Mouse (Mus musculus) ES-E14 (cell line): ENCODE data around the gene Cdc6. TPM values are rescaled to one million over a fixed set of nuclear protein-coding genes. Genes with fewer than 3 reads are reported as not detected.

ENCODE experiments used
- DNase-seq: peaks from one replicate; pipeline ENCODE4 v3.0.0-alpha.2; 2013; ENCODE audit warnings: low read depth, low spot score
- H3K27ac ChIP-seq: 2 replicates; pipeline ENCODE4 v1.5.1; 2012; ENCODE audit warnings: low read depth, mild to moderate bottlenecking, low read length, moderate library complexity, mixed read lengths; ENCODE audit not compliant: poor library complexity, insufficient read depth, severe bottlenecking
- H3K36me3 ChIP-seq: 2 replicates; pipeline ENCODE4 v1.6.1; 2012; ENCODE audit warnings: mild to moderate bottlenecking, low read length, moderate library complexity, mixed read lengths; ENCODE audit not compliant: control insufficient read depth, poor library complexity, insufficient read depth, severe bottlenecking
- H3K4me1 ChIP-seq, 2 experiments: fragments of 150-350 bp in 1 of 2; sonication (generic) in 1 of 2; 2 replicates each; pipeline ENCODE4 v1.6.1; 2012; ENCODE audit warnings: low read length in 2 of 2, mild to moderate bottlenecking in 1 of 2, mixed read lengths in 1 of 2; ENCODE audit not compliant: control insufficient read depth in 2 of 2, insufficient read depth in 2 of 2, poor library complexity in 1 of 2
- H3K4me3 ChIP-seq, 2 experiments: fragments of 150-350 bp in 1 of 2; sonication (generic) in 1 of 2; 2 replicates each; pipeline ENCODE4 v1.5.1; 2012; ENCODE audit warnings: low read length in 2 of 2, low read depth in 1 of 2, mild to moderate bottlenecking in 1 of 2, mixed read lengths in 1 of 2; ENCODE audit not compliant: insufficient read depth in 1 of 2, poor library complexity in 1 of 2, severe bottlenecking in 1 of 2
- H3K9ac ChIP-seq: 2 replicates; pipeline ENCODE4 v1.6.1; 2012; ENCODE audit warnings: low read depth, mild to moderate bottlenecking, low read length, mixed read lengths; ENCODE audit not compliant: poor library complexity, insufficient read depth, severe bottlenecking
- H3K9me3 ChIP-seq: fragments of 150-350 bp; sonication (generic); 2 replicates; pipeline ENCODE4 v1.6.1; 2012; ENCODE audit warnings: low read depth, mild to moderate bottlenecking, low read length; ENCODE audit not compliant: control insufficient read depth, insufficient read depth
- CHD2 ChIP-seq: IDR thresholded peaks from 2 replicates; pipeline ENCODE4 v1.6.1; 2014; ENCODE audit warnings: mild to moderate bottlenecking, low read depth, low read length, inconsistent platforms
- HCFC1 ChIP-seq: IDR thresholded peaks from 2 replicates; pipeline ENCODE4 v1.6.1; 2012; ENCODE audit warnings: low read length, inconsistent platforms, borderline replicate concordance; ENCODE audit not compliant: insufficient read depth
- MAFK ChIP-seq: IDR thresholded peaks from 2 replicates; pipeline ENCODE4 v1.6.1; 2014; ENCODE audit warnings: mild to moderate bottlenecking, low read depth, low read length, inconsistent platforms; ENCODE audit not compliant: insufficient read depth
- ZC3H11A ChIP-seq: IDR thresholded peaks from 2 replicates; pipeline ENCODE4 v1.6.1; 2012; ENCODE audit warnings: low read depth, mild to moderate bottlenecking, inconsistent platforms, low read length, borderline replicate concordance
- ZNF384 ChIP-seq: IDR thresholded peaks from 2 replicates; pipeline ENCODE4 v1.6.1; 2012; ENCODE audit warnings: low read depth, low read length, inconsistent platforms
- in situ Hi-C, 2 experiments: fragments of 600-800 bp; cut with MboI; formaldehyde crosslinking; loops; one replicate each; pipeline ENCODE4 v1.15.1; 2025; ENCODE audit warnings: low sequenced_read_pairs in 2 of 2, inconsistent platforms in 1 of 2; ENCODE audit not compliant: unreplicated experiment in 2 of 2
- total RNA-seq: library from RNA; depleted of rRNA; stranded (reverse); fragments of 300-350 nt; gene quantifications from 2 replicates; pipeline ENCODE4 v1.2.3, GENCODE M21; 2012

The Cdc6 gene
- total RNA-seq, 1 experiment = 51.3 TPM

DNA sequence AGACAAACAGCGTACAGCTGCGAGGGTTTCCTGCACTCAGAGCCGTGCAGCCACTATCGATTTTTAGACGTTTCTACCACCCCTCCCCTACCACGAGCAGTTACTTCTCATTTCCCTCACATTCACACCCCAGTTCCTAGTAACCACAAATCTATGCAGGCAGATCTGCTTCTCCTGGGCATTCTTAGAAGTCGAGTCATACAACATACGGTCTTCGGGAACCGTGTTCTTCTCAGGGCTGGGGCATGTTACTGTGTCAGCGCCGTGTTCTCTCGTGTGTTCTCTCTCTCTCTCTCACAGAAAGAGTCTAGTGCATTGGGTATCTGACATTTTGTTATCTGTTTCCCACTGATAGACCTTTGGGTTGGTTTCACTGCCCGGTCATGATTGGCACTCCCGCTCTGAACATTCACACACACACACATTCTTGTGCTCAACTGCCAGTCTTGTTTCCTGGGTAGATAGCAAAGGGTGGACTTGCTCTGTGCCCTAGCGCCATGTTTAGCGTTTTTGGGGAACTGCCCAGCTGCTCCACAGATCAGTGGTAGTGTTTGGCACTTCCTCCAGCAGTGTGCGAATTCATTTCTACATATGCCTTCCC is 40.5 kb downstream of the Cdc6 start:
- TF ChIP-seq MAFK (no peak), ZC3H11A (no peak), CHD2 (no peak), HCFC1 (no peak)
- no peak for DNase-seq
- Histone ChIP-seq H3K9ac (no peak overlapping the region), H3K9me3 (no peaks in the 10 kb centered on the region), H3K4me1 (peaks cover 4 to 30% of the 10 kb centered on the region in 2 experiments; a peak in 2 of 4 replicates), H3K4me3 (no peak overlapping the region), H3K27ac (no peak overlapping the region), H3K36me3 (peaks cover 5% of the 10 kb centered on the region; the same call in 1 of the 2 replicates)
- in situ Hi-C loops = no loop called here

DNA sequence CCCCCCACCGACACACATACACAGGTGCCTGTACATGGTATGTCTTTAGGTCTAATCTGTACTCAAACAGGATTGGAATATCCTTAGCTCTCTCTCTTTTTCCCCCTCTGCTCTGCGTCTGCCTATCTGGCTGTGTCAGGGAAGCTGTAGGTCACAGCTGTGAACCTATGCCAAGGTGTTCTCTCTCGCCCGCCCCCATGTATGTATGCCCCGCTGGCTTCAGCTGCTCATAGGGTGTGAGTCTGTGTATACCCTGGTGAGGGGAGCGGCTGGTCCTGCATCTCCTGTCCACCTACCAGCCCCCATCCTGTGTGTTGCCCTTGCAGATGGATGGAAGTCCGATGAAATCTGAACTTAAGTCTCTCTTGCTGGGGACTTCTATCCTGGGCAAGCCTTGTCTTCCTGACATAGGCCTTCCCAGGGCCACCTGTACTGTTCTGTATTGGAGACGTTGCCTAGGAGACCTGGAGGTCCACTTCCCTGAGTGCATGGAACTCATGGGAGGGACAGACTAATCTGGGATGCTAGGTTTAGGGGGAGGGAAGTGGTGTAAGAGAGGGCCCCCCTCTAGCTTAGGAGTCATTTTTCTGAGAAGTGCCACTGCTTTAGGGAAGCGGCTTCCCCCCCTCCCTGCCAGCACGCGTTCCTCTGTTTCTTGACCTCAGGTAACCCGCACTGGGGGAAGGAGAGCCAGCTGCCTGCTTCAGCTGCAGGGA is 41.8 kb downstream of the Cdc6 start:
- no peak for TF ChIP-seq CHD2
- TF ChIP-seq ZC3H11A = no peak
- no peak for TF ChIP-seq ZNF384
- no peak for TF ChIP-seq MAFK
- no peak for TF ChIP-seq HCFC1
- H3K9ac ChIP-seq = no peak overlapping the region
- in situ Hi-C loops = no loop called here
- H3K27ac ChIP-seq = no peak overlapping the region
- no peaks in the 10 kb centered on the region for H3K9me3 ChIP-seq
- DNase-seq = no peak
- peaks cover 3 to 31% of the 10 kb centered on the region in 2 experiments; a peak in 3 of 4 replicates for H3K4me1 ChIP-seq
- H3K36me3 ChIP-seq = peaks cover 5% of the 10 kb centered on the region; the same call in 1 of the 2 replicates
- H3K4me3 ChIP-seq = no peak overlapping the region

DNA sequence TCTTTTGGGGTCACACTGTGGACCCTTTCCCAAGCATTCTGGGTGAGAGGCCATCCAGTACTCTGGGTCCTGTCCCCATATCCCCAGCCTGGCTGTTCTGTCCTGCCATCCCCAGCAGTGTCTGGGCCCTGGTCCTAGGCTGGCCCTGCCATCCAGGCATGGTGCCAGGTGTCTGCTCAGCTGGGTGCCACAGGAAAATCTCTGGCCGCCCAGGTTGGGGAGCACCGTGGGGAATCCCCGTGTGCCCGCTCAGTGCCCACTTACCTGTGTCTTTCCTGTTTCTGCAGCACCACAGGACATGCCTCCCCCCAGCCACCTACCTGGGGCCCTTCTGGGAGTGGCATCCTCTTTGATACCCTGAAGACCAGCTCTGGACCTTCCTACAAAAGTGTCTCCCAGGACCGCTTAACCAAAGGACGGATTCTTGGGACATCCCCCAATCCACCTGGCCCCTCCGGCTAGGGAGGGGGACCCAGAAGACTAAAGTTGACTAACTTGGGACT is 42.4 kb downstream of the Cdc6 start:
- no peak overlapping the region for H3K9ac ChIP-seq
- TF ChIP-seq ZNF384 (no peak), MAFK (no peak), HCFC1 (no peak), ZC3H11A (no peak), CHD2 (no peak)
- H3K4me3 ChIP-seq = no peak overlapping the region
- H3K36me3 ChIP-seq = peaks cover 5% of the 10 kb centered on the region; the same call in 1 of the 2 replicates
- H3K4me1 ChIP-seq = peaks cover 3 to 31% of the 10 kb centered on the region in 2 experiments; a peak in 3 of 4 replicates
- no peak overlapping the region for H3K27ac ChIP-seq
- DNase-seq = no peak
- in situ Hi-C loops = no loop called here
- no peaks in the 10 kb centered on the region for H3K9me3 ChIP-seq

DNA sequence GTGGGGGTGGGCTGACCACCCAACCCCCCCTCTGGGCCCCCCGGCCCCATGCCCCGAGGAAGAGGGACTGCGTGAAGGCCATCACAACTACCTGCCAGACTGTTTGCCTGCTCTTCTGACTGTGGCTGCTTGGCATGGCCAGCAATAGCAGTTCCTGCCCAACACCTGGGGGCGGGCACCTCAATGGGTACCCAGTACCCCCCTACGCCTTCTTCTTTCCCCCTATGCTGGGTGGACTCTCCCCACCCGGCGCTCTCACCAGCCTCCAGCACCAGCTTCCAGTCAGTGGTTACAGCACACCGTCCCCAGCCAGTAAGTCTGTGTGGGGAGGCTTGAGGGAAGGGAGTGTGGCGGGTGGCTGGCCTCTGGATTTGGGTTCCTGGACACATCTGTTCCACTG is 42.9 kb downstream of the Cdc6 start:
- H3K9me3 ChIP-seq = no peaks in the 10 kb centered on the region
- peaks cover 6 to 35% of the 10 kb centered on the region in 2 experiments; a peak in 3 of 4 replicates for H3K4me1 ChIP-seq
- TF ChIP-seq CHD2 (no peak), ZNF384 (no peak), MAFK (no peak), ZC3H11A (no peak), HCFC1 (no peak)
- in situ Hi-C loops = no loop called here
- H3K27ac ChIP-seq = no peak overlapping the region
- peaks cover 5% of the 10 kb centered on the region; the same call in 1 of the 2 replicates for H3K36me3 ChIP-seq
- no peak overlapping the region for H3K4me3 ChIP-seq
- no peak for DNase-seq
- H3K9ac ChIP-seq = no peak overlapping the region
